Mouse (Mus musculus): Measurements from ENCODE around the gene Hoxb6.

GRCm38 (mm10) chr11:96344878-96345159, 52.5 kb downstream of the Hoxb6 start:
- TF ChIP-seq CTCF (conservative IDR thresholded peaks at IDR 0.05; ENCODE audit: low read length) (no peak), NANOG (IDR thresholded peaks at IDR 0.05; ENCODE audit: borderline replicate concordance, low read length) (no peak)

Data from E14TG2a.4 (cell line).